10 mouse cellular contexts compared by ENCODE assay signal in genomic region chr4:141073661-141074060, GRCm38 (mm10). TPM values are rescaled to one million over a fixed set of nuclear protein-coding genes. Genes with fewer than 3 reads are reported as not detected.
DNase-seq lines count a peak whose midpoint lies in the region; ATAC-seq and TF ChIP-seq lines count a peak whose summit lies in the region.
"Had no signal": no experiment of that assay in that cellular context is flagged by ENCODE, and none has a peak within 500 bp of the region (broad histone marks: within the 10 kb centered on the region; RNA-seq: fewer than 3 reads in every experiment).

No protein-coding gene starts in this region.

- no peak overlapping the region for H3K4me3 ChIP-seq in kidney, embryonic 16.5 days (ENCODE audit: low read length)
- H3K4me3 ChIP-seq in heart, postnatal 0 days (ENCODE audit: low read depth, low read length): no peak overlapping the region
- no peak overlapping the region for H3K4me3 ChIP-seq in hindbrain, embryonic 13.5 days
- no peak overlapping the region for H3K4me3 ChIP-seq in midbrain, embryonic 14.5 days (replicated peaks; ENCODE audit: low read depth, low read length)
- H3K4me3 ChIP-seq: embryonic facial prominence, embryonic 13.5 days; limb, embryonic 12.5 days had no signal

- peak; percentile 65 for DNase-seq in kidney, postnatal 10 days
- peak; percentile 59 to 81 for DNase-seq in cerebellum, postnatal 25 days
- peak; percentile 58 for DNase-seq in heart, postnatal 0 days (ENCODE audit: low spot score)
- peak; percentile 58 to 61 for DNase-seq in lung, postnatal 4 days
- no peak for DNase-seq in ovary, postnatal 14 days (ENCODE audit: low spot score)
- no peak for DNase-seq in midbrain, embryonic 14.5 days

- H3K9ac ChIP-seq in kidney, embryonic 16.5 days (replicated peaks; ENCODE audit: low read length): no peak overlapping the region
- H3K9ac ChIP-seq in heart, postnatal 0 days (replicated peaks; ENCODE audit: low read depth, low read length): no peak overlapping the region
- no peak overlapping the region for H3K9ac ChIP-seq in hindbrain, embryonic 13.5 days
- no peak overlapping the region for H3K9ac ChIP-seq in midbrain, embryonic 14.5 days (replicated peaks; ENCODE audit: low read length)
- H3K9ac ChIP-seq: embryonic facial prominence, embryonic 13.5 days; limb, embryonic 12.5 days had no signal

- peaks cover 16% of the 10 kb centered on the region for H3K4me1 ChIP-seq in kidney, embryonic 16.5 days (ENCODE audit: insufficient read depth, low read length)
- H3K4me1 ChIP-seq in heart, postnatal 0 days (ENCODE audit: control insufficient read depth, insufficient read depth): peaks cover 30% of the 10 kb centered on the region
- peaks cover 34% of the 10 kb centered on the region for H3K4me1 ChIP-seq in hindbrain, embryonic 13.5 days (replicated peaks)
- H3K4me1 ChIP-seq in midbrain, embryonic 14.5 days (ENCODE audit: control insufficient read depth, insufficient read depth, low read length): peaks cover 13% of the 10 kb centered on the region

- no peak for ATAC-seq in kidney, embryonic 16.5 days (ENCODE audit: low FRiP score, low TSS enrichment)
- ATAC-seq in heart, postnatal 0 days (ENCODE audit: insufficient read depth, low read depth): 0 out of 2 replicates have a peak, but pooled peaks have one; percentile 13
- no peak for ATAC-seq in hindbrain, embryonic 13.5 days (ENCODE audit: low FRiP score)
- ATAC-seq in midbrain, embryonic 14.5 days (ENCODE audit: low FRiP score, low TSS enrichment): no peak

- peaks cover 49% of the 10 kb centered on the region for H3K36me3 ChIP-seq in kidney, embryonic 16.5 days (ENCODE audit: insufficient read depth, low read length)
- peaks cover 38% of the 10 kb centered on the region for H3K36me3 ChIP-seq in heart, postnatal 0 days (replicated peaks; ENCODE audit: control insufficient read depth, insufficient read depth, low read length)
- peaks cover 69% of the 10 kb centered on the region for H3K36me3 ChIP-seq in hindbrain, embryonic 13.5 days
- H3K36me3 ChIP-seq in midbrain, embryonic 14.5 days (ENCODE audit: control insufficient read depth, insufficient read depth, low read length): peaks cover 56% of the 10 kb centered on the region

- 89% methylated on average over 9 of the region's 9 CpGs for WGBS in kidney, embryonic 16.5 days
- 25% methylated on average over 9 of the region's 9 CpGs for WGBS in heart, postnatal 0 days
- 90% methylated on average over 9 of the region's 9 CpGs for WGBS in hindbrain, embryonic 13.5 days
- WGBS in midbrain, embryonic 14.5 days: 98% methylated on average over 9 of the region's 9 CpGs

- no peaks in the 10 kb centered on the region for H3K27me3 ChIP-seq in kidney, embryonic 16.5 days (ENCODE audit: insufficient read depth, low read length)
- no peaks in the 10 kb centered on the region for H3K27me3 ChIP-seq in heart, postnatal 0 days (ENCODE audit: control insufficient read depth, insufficient read depth, low read length)
- no peaks in the 10 kb centered on the region for H3K27me3 ChIP-seq in hindbrain, embryonic 13.5 days
- H3K27me3 ChIP-seq in midbrain, embryonic 14.5 days (ENCODE audit: control insufficient read depth, insufficient read depth, low read length): no peaks in the 10 kb centered on the region
- H3K27me3 ChIP-seq: embryonic facial prominence, embryonic 13.5 days; limb, embryonic 12.5 days had no signal

- no peaks in the 10 kb centered on the region for H3K9me3 ChIP-seq in kidney, embryonic 16.5 days (ENCODE audit: low read length)
- H3K9me3 ChIP-seq in heart, postnatal 0 days (replicated peaks; ENCODE audit: control insufficient read depth, low read length): no peaks in the 10 kb centered on the region
- no peaks in the 10 kb centered on the region for H3K9me3 ChIP-seq in hindbrain, embryonic 13.5 days
- H3K9me3 ChIP-seq in midbrain, embryonic 14.5 days (ENCODE audit: control insufficient read depth, low read length): no peaks in the 10 kb centered on the region
- H3K9me3 ChIP-seq: embryonic facial prominence, embryonic 13.5 days; limb, embryonic 12.5 days had no signal

- no peak overlapping the region for H3K4me2 ChIP-seq in kidney, embryonic 16.5 days (replicated peaks; ENCODE audit: low read depth, low read length)
- H3K4me2 ChIP-seq in heart, postnatal 0 days (ENCODE audit: low read depth, low read length): 0 out of 2 replicates have a peak overlapping the region, but pooled peaks have one; percentile 26
- no peak overlapping the region for H3K4me2 ChIP-seq in hindbrain, embryonic 13.5 days
- no peak overlapping the region for H3K4me2 ChIP-seq in midbrain, embryonic 14.5 days (ENCODE audit: low read length)
- H3K4me2 ChIP-seq: embryonic facial prominence, embryonic 13.5 days; limb, embryonic 12.5 days had no signal

- no peak for TF ChIP-seq EP300 in heart, postnatal 0 days (IDR thresholded peaks at IDR 0.05; ENCODE audit: low read depth)

- TF ChIP-seq CTCF in heart, postnatal 0 days (IDR thresholded peaks at IDR 0.05; ENCODE audit: low read depth): no peak

- H3K27ac ChIP-seq in kidney, embryonic 16.5 days (ENCODE audit: low read length): no peak overlapping the region
- H3K27ac ChIP-seq in heart, postnatal 0 days (ENCODE audit: low read depth): peak overlapping the region; percentile 73
- H3K27ac ChIP-seq in hindbrain, embryonic 13.5 days: no peak overlapping the region
- no peak overlapping the region for H3K27ac ChIP-seq in midbrain, embryonic 14.5 days (replicated peaks; ENCODE audit: low read depth, low read length)
- H3K27ac ChIP-seq: embryonic facial prominence, embryonic 13.5 days; limb, embryonic 12.5 days had no signal

RNA-seq across cellular contexts. Expression of gene Necap2, which starts 4.5 kb away (rescaled TPM):
- polyA plus RNA-seq in kidney, embryonic 16.5 days (2015; fragmentation: Nextera tagmentation; extraction: Ambion mirVana): 94.5 and 99.0 TPM in 2 replicates
- total RNA-seq in heart, postnatal 0 days (2014; rRNA removed; ENCODE audit: low replicate concordance): 30.2 and 47.1 TPM in 2 replicates
- polyA plus RNA-seq in heart, postnatal 0 days (2015; fragmentation: Nextera tagmentation; extraction: Ambion mirVana): 31.8 and 33.8 TPM in 2 replicates
- 52.6 and 57.3 TPM in 2 replicates for polyA plus RNA-seq in hindbrain, embryonic 13.5 days (2015; fragmentation: Nextera tagmentation; extraction: Ambion mirVana)
- 38.4 and 43.3 TPM in 2 replicates for polyA plus RNA-seq in midbrain, embryonic 14.5 days (2014; fragmentation: Nextera tagmentation; extraction: Ambion mirVana)

RNA-seq across cellular contexts. Expression of gene Crocc, which starts 13.3 kb away (rescaled TPM):
- polyA plus RNA-seq in kidney, embryonic 16.5 days (2015; fragmentation: Nextera tagmentation; extraction: Ambion mirVana): 10.1 and 11.3 TPM in 2 replicates
- total RNA-seq in heart, postnatal 0 days (2014; rRNA removed; ENCODE audit: low replicate concordance): 4.6 and 4.9 TPM in 2 replicates
- polyA plus RNA-seq in heart, postnatal 0 days (2015; fragmentation: Nextera tagmentation; extraction: Ambion mirVana): 1.8 and 2.1 TPM in 2 replicates
- polyA plus RNA-seq in hindbrain, embryonic 13.5 days (2015; fragmentation: Nextera tagmentation; extraction: Ambion mirVana): 6.0 and 6.2 TPM in 2 replicates
- polyA plus RNA-seq in midbrain, embryonic 14.5 days (2014; fragmentation: Nextera tagmentation; extraction: Ambion mirVana): 7.2 and 7.4 TPM in 2 replicates

RNA-seq across cellular contexts. Expression of gene Spata21, which starts 14.5 kb away (rescaled TPM):
- 0.51 and 0.59 TPM in 2 replicates for polyA plus RNA-seq in kidney, embryonic 16.5 days (2015; fragmentation: Nextera tagmentation; extraction: Ambion mirVana)
- total RNA-seq in heart, postnatal 0 days (2014; rRNA removed; ENCODE audit: low replicate concordance): not detected in 2 replicates
- polyA plus RNA-seq in heart, postnatal 0 days (2015; fragmentation: Nextera tagmentation; extraction: Ambion mirVana): 0.04 TPM in 1 of 2 replicates, not detected in the other
- 0.17 and 0.40 TPM in 2 replicates for polyA plus RNA-seq in hindbrain, embryonic 13.5 days (2015; fragmentation: Nextera tagmentation; extraction: Ambion mirVana)
- 0.24 TPM in 1 of 2 replicates, not detected in the other for polyA plus RNA-seq in midbrain, embryonic 14.5 days (2014; fragmentation: Nextera tagmentation; extraction: Ambion mirVana)
- polyA plus RNA-seq: limb, embryonic 12.5 days had no signal

Comparison
In these comparisons a context has a peak if more than half of its experiments do, and no peak if none do; other contexts are left out.
1. DNase-seq: peak in kidney, postnatal 10 days (single experiment), cerebellum, postnatal 25 days (2 of 2), heart, postnatal 0 days (single experiment) and lung, postnatal 4 days (2 of 2); none in ovary, postnatal 14 days (single experiment) and midbrain, embryonic 14.5 days (single experiment).